Mouse (Mus musculus) mature B cell (primary cell): ENCODE results near the gene Gm3264.
"Not testable (repeated sequence)": the region's sequence is repeated elsewhere in the genome, so short reads cannot be mapped to it uniquely, and the experiment has no call there.

Experiments
- in situ Hi-C: fragments of 300-500 bp; cut with MboI; formaldehyde crosslinking; loops from 2 replicates; pipeline ENCODE4 v1.14.3; 2019

Gm3264 gene

GRCm38 (mm10) chr14:4855299-4855980 is at the start of gene Gm3264:
Gene Gm3264, plus strand, starts transcription at chr14:4855576.
- in situ Hi-C loops = not testable (repeated sequence)

- in situ Hi-C loops = not testable (repeated sequence)
These were observed 49.0 kb upstream of the Gm3264 start for GRCm38 (mm10) chr14:4806421-4806820.

GRCm38 (mm10) chr14:4821950-4822349 is 33.4 kb upstream of the Gm3264 start:
- in situ Hi-C loops = not testable (repeated sequence)

GRCm38 (mm10) chr14:4837806-4838205 is 17.6 kb upstream of the Gm3264 start, which contains the start of gene Gm3269:
Gene Gm3269, plus strand, starts transcription at chr14:4838106.
- in situ Hi-C loops = not testable (repeated sequence)

GRCm38 (mm10) chr14:4892116-4892515 is 36.7 kb downstream of the Gm3264 start, which contains the start of gene Gm3278:
Gene Gm3278, plus strand, starts transcription at chr14:4892416.
- in situ Hi-C loops = not testable (repeated sequence)
